In genomic region chr7:12965678-12966091, GRCm38 (mm10) we compare ENCODE assay signal across 8 mouse cellular contexts. TPM values are rescaled to one million over a fixed set of nuclear protein-coding genes. Genes with fewer than 3 reads are reported as not detected.
DNase-seq lines count a peak whose midpoint lies in the region; ATAC-seq lines count a peak whose summit lies in the region.

TSS of gene Zfp324 (plus strand) at chr7:12965838.

- H3K4me1 ChIP-seq in hindbrain, embryonic 11.5 days (replicated peaks; ENCODE audit: control insufficient read depth, insufficient read depth, low read length), result peaks cover 4% of the 10 kb centered on the region; the same call in 1 of the 2 replicates

- peak within 1 kb of the TSS; percentile 87 for H3K4me2 ChIP-seq in hindbrain, embryonic 11.5 days (replicated peaks; ENCODE audit: low read depth, low read length)

- no peaks in the 10 kb centered on the region; the same call in 1 of the 2 replicates for H3K36me3 ChIP-seq in hindbrain, embryonic 11.5 days (ENCODE audit: control insufficient read depth, insufficient read depth, low read length)

- no peaks in the 10 kb centered on the region for H3K9me3 ChIP-seq in hindbrain, embryonic 11.5 days (ENCODE audit: control insufficient read depth, low read length)

- peak within 1 kb of the TSS; percentile 96 for H3K9ac ChIP-seq in hindbrain, embryonic 11.5 days (ENCODE audit: low read depth, low read length)

- no peaks in the 10 kb centered on the region for H3K27me3 ChIP-seq in hindbrain, embryonic 11.5 days (ENCODE audit: control insufficient read depth, insufficient read depth, low read length)

- peak; percentile 94 for ATAC-seq in hindbrain, embryonic 11.5 days (ENCODE audit: low FRiP score)

- DNase-seq in R1 (ENCODE audit: low read depth, low spot score), result peak; percentile 96
- peak; percentile 89 to 93 for DNase-seq in cerebellum, postnatal 14 days
- DNase-seq in frontal cortex, postnatal 10 days (ENCODE audit: low spot score in 2 of 2), result peak; percentile 87 to 90
- DNase-seq in hindbrain, embryonic 11.5 days (ENCODE audit: low spot score), result peak; percentile 87
- peak; percentile 90 to 94 for DNase-seq in layer of hippocampus, postnatal 14 days (ENCODE audit: low spot score in 2 of 2)
- DNase-seq in lung, postnatal 10 days, result peak; percentile 96
- peak; percentile 78 for DNase-seq in ovary, postnatal 14 days (ENCODE audit: low spot score)
- peak; percentile 91 for DNase-seq in thymus, postnatal 14 days

- peak within 1 kb of the TSS; percentile 84 for H3K4me3 ChIP-seq in hindbrain, embryonic 11.5 days (ENCODE audit: low read depth, low read length)

- H3K27ac ChIP-seq in hindbrain, embryonic 11.5 days (ENCODE audit: low read depth, low read length), result peak within 1 kb of the TSS; percentile 67

- WGBS in hindbrain, embryonic 11.5 days, result under 1% methylated on average over 23 of the region's 23 CpGs

RNA-seq across cellular contexts. Expression of gene Zfp324, which starts in this region (rescaled TPM):
- 7.4 and 8.0 TPM in 2 replicates for polyA plus RNA-seq in hindbrain, embryonic 11.5 days (2014; fragmentation: Nextera tagmentation; extraction: Ambion mirVana)
- 10 to 100 TPM; 12.0 to 13.5 TPM for total RNA-seq in layer of hippocampus, postnatal 14 days (2021)

Comparison
In these comparisons a context has a peak if more than half of its experiments do, and no peak if none do; other contexts are left out.
1. Peak in every context shown above with its lines: DNase-seq, ATAC-seq, H3K4me3 ChIP-seq and H3K27ac ChIP-seq.